Mouse (Mus musculus): Measurements from ENCODE around the gene Olfr12.

DNA sequence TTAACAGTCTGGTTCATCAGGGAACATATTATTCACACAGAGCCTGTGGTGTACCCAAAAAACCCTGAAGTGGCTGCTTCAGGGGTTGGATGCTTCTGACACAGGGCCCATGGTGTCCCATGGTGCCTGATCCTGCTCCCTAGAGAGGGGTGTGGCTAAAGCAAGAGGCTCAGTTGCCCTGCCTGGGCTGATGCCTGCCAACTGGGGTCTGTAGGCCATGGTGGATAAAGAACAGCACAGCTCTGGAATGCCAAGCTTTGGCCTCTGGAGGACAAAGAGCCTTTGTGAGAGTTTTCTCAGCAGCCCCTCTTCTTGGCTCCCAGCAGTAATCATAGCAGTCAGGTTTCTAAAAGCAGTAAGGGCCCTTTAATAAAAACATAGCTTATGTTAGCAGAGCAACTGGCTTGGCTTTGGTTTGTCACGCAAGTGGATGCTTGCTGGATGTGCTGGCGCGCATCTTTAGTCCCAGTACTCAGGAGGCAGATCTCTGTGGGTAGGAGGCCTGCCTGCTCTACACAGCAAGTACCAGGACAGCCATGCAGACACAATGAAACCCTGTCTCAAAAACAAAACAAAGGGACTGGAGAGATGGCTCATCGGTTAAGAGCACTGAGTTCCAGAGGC, 17.5 kb downstream of the Olfr12 start:
- no peak for TF ChIP-seq EP300 (optimal IDR thresholded peaks at IDR 0.05)
- no peak for TF ChIP-seq CTCF (IDR thresholded peaks at IDR 0.05; ENCODE audit: low read depth)

All from stomach, postnatal 0 days (tissue).